Mouse (Mus musculus) midbrain, embryonic 11.5 days (tissue): Measurements from ENCODE around the gene Vpreb3. TPM values are rescaled to one million over a fixed set of nuclear protein-coding genes. Genes with fewer than 3 reads are reported as not detected.
A peak's percentile ranks its signal among the peaks of the same experiment; 100 is the strongest.

Experiments used
- ATAC-seq: fragments of 200-750 bp; cut with Nextera tagmentation; 2 replicates; pipeline ENCODE4 v1.8.0; 2017; ENCODE audit warnings: moderate TSS enrichment, moderate library complexity; ENCODE audit not compliant: low FRiP score
- DNase-seq: peaks from one replicate; pipeline ENCODE4 v3.0.0; 2015; ENCODE audit warnings: low spot score; ENCODE audit errors: missing footprints
- H3K27ac ChIP-seq: fragments of 300-500 bp; sonication (generic); 2 replicates; pipeline ENCODE4 v1.5.1; 2014; ENCODE audit warnings: low read depth, low read length
- H3K27me3 ChIP-seq: fragments of 300-500 bp; sonication (generic); 2 replicates; pipeline ENCODE4 v1.6.1; 2014; ENCODE audit warnings: mild to moderate bottlenecking, low read length, moderate library complexity, mixed read lengths; ENCODE audit not compliant: control insufficient read depth, insufficient read depth
- H3K36me3 ChIP-seq: fragments of 300-500 bp; sonication (generic); 2 replicates; pipeline ENCODE4 v1.6.1; 2014; ENCODE audit warnings: mild to moderate bottlenecking, low read length, moderate library complexity, mixed read lengths; ENCODE audit not compliant: control insufficient read depth, insufficient read depth
- H3K4me1 ChIP-seq: fragments of 300-500 bp; sonication (generic); 2 replicates; pipeline ENCODE4 v1.6.1; 2014; ENCODE audit warnings: low read length; ENCODE audit not compliant: control insufficient read depth, insufficient read depth
- H3K4me2 ChIP-seq: fragments of 300-500 bp; sonication (generic); 2 replicates; pipeline ENCODE4 v1.6.1; 2014; ENCODE audit warnings: mild to moderate bottlenecking, moderate library complexity
- H3K4me3 ChIP-seq: fragments of 300-500 bp; sonication (generic); 2 replicates; pipeline ENCODE4 v1.5.1; 2014; ENCODE audit warnings: low read depth, low read length
- H3K9ac ChIP-seq: fragments of 300-500 bp; sonication (generic); 2 replicates; pipeline ENCODE4 v1.6.1; 2014; ENCODE audit warnings: low read length
- H3K9me3 ChIP-seq: fragments of 300-500 bp; sonication (generic); 2 replicates; pipeline ENCODE4 v1.6.1; 2016; ENCODE audit warnings: low read length; ENCODE audit not compliant: control insufficient read depth
- WGBS: fragments of 180-500 bp; shearing (Covaris S2); extraction: QIAGEN DNeasy Blood & Tissue Kit; methylation state at CpG from one replicate; pipeline ENCODE4 v1.1.7; 2014; 5-methylcytosine and 5-hydroxymethylcytosine counted together
- polyA plus RNA-seq: library from polyadenylated mRNA; unstranded; fragments of >200 nt; fragmentation: Nextera tagmentation; extraction: Ambion mirVana; gene quantifications from 2 replicates; pipeline ENCODE4 v1.2.1, GENCODE M21; 2014

The Vpreb3 gene
- 0.47 and 0.70 TPM in 2 replicates for polyA plus RNA-seq

DNA sequence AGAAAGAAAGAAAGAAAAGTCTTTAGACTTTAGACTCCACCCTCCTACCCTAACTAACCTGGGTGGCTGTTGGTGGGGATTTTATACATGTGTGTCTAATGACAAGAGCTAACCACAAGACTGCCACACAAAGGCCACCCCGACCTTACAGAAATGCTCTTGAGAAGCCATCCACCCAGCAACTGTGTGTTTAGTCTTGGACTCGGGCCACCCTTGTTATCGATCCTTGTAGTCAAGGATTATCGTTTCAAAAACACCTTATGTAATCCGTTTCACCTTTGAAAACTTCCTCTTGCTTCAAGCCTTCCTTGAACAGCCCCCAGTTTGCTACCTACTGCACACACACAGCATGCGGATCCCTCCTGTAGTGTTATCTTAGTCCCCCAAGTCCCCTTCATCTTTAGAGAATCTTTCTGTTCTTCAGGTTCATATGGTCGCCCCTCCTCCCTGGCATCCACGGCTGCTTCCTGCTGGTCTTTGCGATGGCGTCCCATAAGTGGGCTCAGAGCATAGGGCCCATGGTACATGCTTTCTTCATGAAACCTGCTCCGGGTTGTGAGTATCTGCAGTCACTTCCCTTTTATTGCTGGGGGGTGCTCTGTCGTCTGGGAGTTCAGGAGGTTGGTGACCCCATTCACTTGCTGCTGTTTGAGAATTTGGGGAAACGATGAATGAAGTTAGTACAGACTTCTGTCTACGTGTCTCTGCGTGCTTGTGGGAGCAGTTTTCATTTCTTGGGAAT, at the start of gene Vpreb3:
Gene Vpreb3 (plus strand): TSS at position 322 of the 742 bp plus-strand sequence.
- Histone ChIP-seq H3K4me3 (no peak within 1 kb of the TSS), H3K4me1 (no peaks in the 10 kb centered on the region), H3K9me3 (no peaks in the 10 kb centered on the region), H3K36me3 (no peaks in the 10 kb centered on the region), H3K9ac (no peak within 1 kb of the TSS), H3K27me3 (no peaks in the 10 kb centered on the region), H3K4me2 (no peak within 1 kb of the TSS), H3K27ac (no peak within 1 kb of the TSS)
- DNase-seq = peak; percentile 65
- ATAC-seq = no peak
- WGBS = 80% methylated on average over 15 of the region's 15 CpGs

DNA sequence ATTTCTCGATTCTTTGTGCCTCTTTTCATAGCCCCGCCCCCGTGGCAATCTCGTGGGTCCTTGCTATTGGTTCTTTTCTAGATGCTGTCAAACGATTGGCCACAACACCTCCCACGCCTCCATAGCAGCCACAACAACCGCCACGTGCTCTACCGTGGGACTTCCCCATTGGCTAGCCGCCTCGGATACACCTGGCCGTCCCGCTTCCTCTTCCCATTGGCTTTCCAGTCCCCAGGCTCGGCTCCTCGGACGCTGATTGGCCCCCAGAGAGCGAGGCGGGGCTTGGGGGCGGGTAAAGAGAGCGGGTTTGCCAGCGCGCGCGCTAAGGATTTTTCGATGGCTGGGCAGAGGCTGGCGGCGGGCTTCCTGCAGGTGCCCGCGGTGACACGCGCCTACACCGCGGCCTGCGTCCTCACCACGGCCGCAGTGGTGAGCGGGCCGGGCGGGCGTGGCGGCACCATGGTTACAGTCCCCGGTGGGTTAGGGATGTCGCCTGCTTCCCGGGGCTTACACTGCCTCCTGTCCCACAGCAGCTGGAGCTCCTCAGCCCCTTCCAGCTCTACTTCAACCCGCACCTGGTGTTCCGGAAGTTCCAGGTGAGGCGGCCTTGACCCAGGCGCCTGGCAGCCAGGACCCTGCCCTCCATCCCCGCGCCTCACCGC, 49.6 kb upstream of the Vpreb3 start, which contains the start of gene Derl3:
Gene Derl3 (plus strand): TSS at position 325 of the 662 bp plus-strand sequence.
- Histone ChIP-seq H3K27ac (no peak within 1 kb of the TSS), H3K36me3 (peaks cover 18% of the 10 kb centered on the region), H3K9me3 (no peaks in the 10 kb centered on the region), H3K4me3 (peak within 1 kb of the TSS; percentile 36), H3K9ac (peak within 1 kb of the TSS; percentile 37), H3K4me1 (peaks cover 7% of the 10 kb centered on the region; the same call in 1 of the 2 replicates), H3K4me2 (peak within 1 kb of the TSS; percentile 82), H3K27me3 (no peaks in the 10 kb centered on the region)
- peak; percentile 99 for ATAC-seq
- WGBS = 1% methylated on average over 51 of the region's 51 CpGs
- DNase-seq = peak; percentile 98

DNA sequence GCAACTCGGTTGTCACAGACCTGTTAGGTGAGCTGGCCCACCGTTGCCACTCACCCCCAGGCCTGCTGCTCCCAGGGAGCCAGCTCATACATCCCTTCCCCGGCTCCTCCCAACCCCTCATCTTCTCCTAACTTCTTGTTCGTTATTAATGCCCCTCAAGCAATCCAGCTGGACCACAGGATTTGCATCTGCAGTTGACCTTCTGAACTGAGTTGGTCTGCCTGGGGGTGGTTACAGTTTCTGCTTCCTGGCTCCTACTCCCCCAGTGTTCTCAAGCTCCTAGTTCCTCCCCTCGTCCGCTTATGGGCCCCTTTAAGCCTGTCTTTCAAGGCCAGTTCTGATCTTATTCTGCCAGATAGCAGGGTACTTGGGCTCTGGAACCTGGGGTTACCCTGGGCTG, 48.3 kb upstream of the Vpreb3 start:
- no peak overlapping the region for H3K27ac ChIP-seq
- H3K9ac ChIP-seq = no peak overlapping the region
- H3K27me3 ChIP-seq = no peaks in the 10 kb centered on the region
- no peak overlapping the region for H3K4me3 ChIP-seq
- H3K36me3 ChIP-seq = peaks cover 18% of the 10 kb centered on the region
- H3K4me2 ChIP-seq = no peak overlapping the region
- peaks cover 7% of the 10 kb centered on the region; the same call in 1 of the 2 replicates for H3K4me1 ChIP-seq
- DNase-seq = no peak
- H3K9me3 ChIP-seq = no peaks in the 10 kb centered on the region
- 87% methylated on average over 6 of the region's 6 CpGs for WGBS
- ATAC-seq = no peak

DNA sequence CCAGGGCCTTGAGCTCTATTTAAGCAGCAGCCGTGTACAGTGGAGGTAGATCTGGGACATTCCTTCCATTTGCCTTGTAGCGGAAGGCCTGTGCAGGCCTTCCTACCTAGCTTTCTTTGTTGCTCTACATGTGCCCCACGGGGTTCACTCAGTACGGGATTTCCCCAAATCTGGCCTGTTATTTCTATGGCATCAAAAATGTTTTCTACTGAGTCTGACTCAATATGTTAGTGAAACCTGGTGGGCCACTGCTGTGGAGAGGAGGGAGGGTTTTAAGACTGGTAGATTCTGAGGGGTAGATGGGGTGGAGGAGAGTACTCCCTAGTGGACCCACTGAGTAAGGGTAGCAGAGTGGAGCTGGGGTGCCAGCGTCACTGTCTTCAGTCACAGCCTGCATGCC, 47.1 kb upstream of the Vpreb3 start:
- Histone ChIP-seq H3K4me2 (no peak overlapping the region), H3K4me3 (no peak overlapping the region), H3K9ac (no peak overlapping the region), H3K4me1 (peaks cover 7% of the 10 kb centered on the region; the same call in 1 of the 2 replicates), H3K27ac (no peak overlapping the region), H3K27me3 (no peaks in the 10 kb centered on the region), H3K9me3 (no peaks in the 10 kb centered on the region), H3K36me3 (peaks cover 18% of the 10 kb centered on the region)
- 95% methylated on average over 5 of the region's 5 CpGs for WGBS
- ATAC-seq = no peak
- DNase-seq = no peak

DNA sequence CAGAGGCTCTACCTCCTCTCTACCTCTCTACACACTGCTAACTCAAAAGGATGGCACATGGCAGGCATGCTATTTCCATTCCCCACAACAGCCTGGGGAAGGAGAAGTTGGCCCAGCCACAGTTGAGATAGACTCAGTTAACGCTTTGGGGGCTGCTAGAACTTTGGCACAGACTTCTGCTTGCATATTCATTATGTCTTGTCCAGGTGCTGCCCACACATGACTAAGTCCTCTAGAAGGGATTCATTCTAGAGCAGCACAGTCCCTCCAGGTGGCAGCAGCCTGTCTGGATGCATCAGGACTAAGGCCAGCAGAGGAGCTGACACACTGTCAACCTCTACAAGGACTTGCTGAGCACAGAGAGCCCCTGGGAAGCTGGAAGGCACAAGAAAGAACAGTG, 46.6 kb upstream of the Vpreb3 start:
- WGBS = 100% methylated on average over 1 of the region's 1 CpGs
- peaks cover 7% of the 10 kb centered on the region; the same call in 1 of the 2 replicates for H3K4me1 ChIP-seq
- H3K27me3 ChIP-seq = no peaks in the 10 kb centered on the region
- no peak overlapping the region for H3K4me3 ChIP-seq
- peaks cover 18% of the 10 kb centered on the region for H3K36me3 ChIP-seq
- H3K9me3 ChIP-seq = no peaks in the 10 kb centered on the region
- DNase-seq (no peak), ATAC-seq (no peak)
- no peak overlapping the region for H3K4me2 ChIP-seq
- no peak overlapping the region for H3K27ac ChIP-seq
- no peak overlapping the region for H3K9ac ChIP-seq

DNA sequence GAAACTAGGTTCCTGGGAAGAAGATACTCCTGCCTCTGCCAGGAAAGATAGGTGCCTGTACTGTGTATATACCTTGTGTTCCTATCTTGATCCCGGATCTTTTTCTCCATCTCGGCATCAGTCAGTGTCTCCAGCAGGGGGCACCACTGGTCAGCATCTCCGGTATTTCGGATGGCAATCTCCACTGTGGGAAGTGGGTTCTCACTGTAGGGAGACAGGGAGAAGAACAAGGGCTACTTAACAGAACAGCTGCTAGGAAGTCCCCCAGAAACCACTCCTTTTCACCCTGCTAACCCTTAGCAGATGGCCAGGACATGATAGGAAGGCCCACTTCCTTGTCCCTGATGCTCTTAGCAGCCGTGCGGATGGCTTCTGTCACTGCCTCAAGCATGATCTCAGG, 45.5 kb upstream of the Vpreb3 start:
- H3K27me3 ChIP-seq = no peaks in the 10 kb centered on the region
- H3K9me3 ChIP-seq = no peaks in the 10 kb centered on the region
- ATAC-seq (no peak), DNase-seq (peak; percentile 94)
- no peak overlapping the region for H3K27ac ChIP-seq
- no peak overlapping the region for H3K4me3 ChIP-seq
- peaks cover 7% of the 10 kb centered on the region; the same call in 1 of the 2 replicates for H3K4me1 ChIP-seq
- H3K4me2 ChIP-seq = no peak overlapping the region
- H3K36me3 ChIP-seq = peaks cover 22% of the 10 kb centered on the region
- WGBS = 52% methylated on average over 6 of the region's 6 CpGs
- H3K9ac ChIP-seq = no peak overlapping the region

DNA sequence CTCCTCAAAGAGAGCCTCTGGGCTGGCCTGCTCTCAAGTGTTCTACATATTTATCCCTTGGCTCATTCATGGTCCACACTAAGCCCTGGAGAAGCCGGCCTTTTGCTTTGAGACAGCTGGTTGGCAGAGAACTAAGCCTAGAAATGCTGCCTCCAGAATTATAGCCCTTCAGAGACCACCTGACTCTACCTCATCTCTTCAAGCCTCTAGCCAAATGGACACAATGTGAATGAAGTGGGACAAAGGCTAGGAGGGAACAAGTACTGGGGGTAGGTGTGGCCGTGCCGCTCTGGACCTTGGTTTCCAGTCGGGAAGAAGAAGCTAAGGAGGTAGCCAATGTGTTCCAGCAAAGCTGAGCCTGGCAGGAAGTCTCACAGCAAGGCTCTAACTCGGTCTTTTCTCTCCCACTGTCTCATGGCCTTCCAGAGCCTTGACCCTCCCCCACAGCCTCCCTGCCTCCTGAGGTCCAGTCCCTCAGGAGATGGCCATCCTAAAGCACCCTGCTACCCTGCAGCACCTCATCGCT, 44.8 kb upstream of the Vpreb3 start:
- H3K4me1 ChIP-seq = peaks cover 4% of the 10 kb centered on the region; the same call in 1 of the 2 replicates
- H3K27ac ChIP-seq = no peak overlapping the region
- H3K36me3 ChIP-seq = peaks cover 29% of the 10 kb centered on the region
- no peak for ATAC-seq
- H3K4me2 ChIP-seq = no peak overlapping the region
- H3K9me3 ChIP-seq = no peaks in the 10 kb centered on the region
- 78% methylated on average over 6 of the region's 6 CpGs for WGBS
- no peaks in the 10 kb centered on the region for H3K27me3 ChIP-seq
- H3K9ac ChIP-seq = no peak overlapping the region
- DNase-seq = no peak
- H3K4me3 ChIP-seq = no peak overlapping the region

DNA sequence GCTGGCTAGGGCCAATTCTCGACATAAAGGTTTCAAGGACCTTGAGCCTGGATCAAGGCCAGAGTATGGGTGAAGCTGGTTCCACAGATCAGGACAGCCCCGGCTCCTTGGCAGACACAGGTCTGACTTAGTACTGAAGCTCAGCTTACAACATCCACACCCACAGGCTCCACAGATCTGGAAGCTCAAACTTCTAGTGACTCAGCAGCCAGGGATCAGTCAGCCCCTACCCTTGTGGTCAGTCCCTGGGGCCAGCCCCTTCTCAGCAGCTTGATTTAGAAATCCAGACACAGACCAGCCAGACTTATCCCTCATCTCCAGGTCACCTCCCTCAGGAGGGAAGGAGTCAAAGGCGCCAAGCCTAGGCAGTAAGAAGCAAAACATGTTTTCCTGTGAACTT, 44.0 kb upstream of the Vpreb3 start:
- DNase-seq = no peak
- WGBS = 83% methylated on average over 3 of the region's 3 CpGs
- Histone ChIP-seq H3K4me2 (no peak overlapping the region), H3K36me3 (peaks cover 36% of the 10 kb centered on the region), H3K27ac (no peak overlapping the region), H3K9ac (no peak overlapping the region), H3K9me3 (no peaks in the 10 kb centered on the region), H3K4me1 (no peaks in the 10 kb centered on the region), H3K27me3 (no peaks in the 10 kb centered on the region), H3K4me3 (no peak overlapping the region)
- no peak for ATAC-seq

DNA sequence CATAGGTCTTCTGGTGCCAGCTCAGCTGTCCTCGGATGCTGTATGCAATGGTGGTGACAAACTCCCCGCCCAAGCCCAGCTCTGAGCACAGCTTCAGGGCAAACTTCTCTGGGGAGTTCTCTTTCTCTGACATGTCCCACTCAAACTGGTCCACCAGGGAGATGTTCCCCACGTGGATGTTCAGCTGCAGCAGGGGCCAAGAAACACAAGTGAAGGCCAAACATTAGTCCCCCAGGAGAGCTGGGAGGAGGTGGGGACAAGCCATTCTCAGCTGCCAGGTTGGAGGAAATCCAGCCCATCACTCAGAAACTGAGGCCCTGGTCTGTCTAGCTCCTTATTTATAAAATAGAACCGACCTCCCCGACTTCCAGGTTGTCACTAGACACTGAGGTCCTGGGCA, 38.5 kb upstream of the Vpreb3 start:
- Histone ChIP-seq H3K27ac (no peak overlapping the region), H3K36me3 (peaks cover 46% of the 10 kb centered on the region), H3K4me3 (no peak overlapping the region), H3K4me2 (no peak overlapping the region), H3K4me1 (no peaks in the 10 kb centered on the region), H3K9me3 (no peaks in the 10 kb centered on the region), H3K27me3 (no peaks in the 10 kb centered on the region), H3K9ac (no peak overlapping the region)
- WGBS = 88% methylated on average over 5 of the region's 5 CpGs
- DNase-seq (no peak), ATAC-seq (no peak)
